Mouse (Mus musculus) right cerebral cortex, adult 2 months (tissue): ENCODE measurements around the gene Gm572.

Source experiments
- DNase-seq, 2 experiments: peaks; one replicate each; pipeline ENCODE4 v3.0.0; 2021 to 2022; ENCODE audit warnings: low spot score in 2 of 2

Gm572 gene

GRCm38 (mm10) chr4:148714739-148715138, 71.6 kb downstream of the Gm572 start:
- DNase-seq = no peak

- DNase-seq = no peak
Measured at GRCm38 (mm10) chr4:148715396-148715795, 72.3 kb downstream of the Gm572 start.
